ENCODE assay signal across 16 mouse cellular contexts in the genomic region with DNA sequence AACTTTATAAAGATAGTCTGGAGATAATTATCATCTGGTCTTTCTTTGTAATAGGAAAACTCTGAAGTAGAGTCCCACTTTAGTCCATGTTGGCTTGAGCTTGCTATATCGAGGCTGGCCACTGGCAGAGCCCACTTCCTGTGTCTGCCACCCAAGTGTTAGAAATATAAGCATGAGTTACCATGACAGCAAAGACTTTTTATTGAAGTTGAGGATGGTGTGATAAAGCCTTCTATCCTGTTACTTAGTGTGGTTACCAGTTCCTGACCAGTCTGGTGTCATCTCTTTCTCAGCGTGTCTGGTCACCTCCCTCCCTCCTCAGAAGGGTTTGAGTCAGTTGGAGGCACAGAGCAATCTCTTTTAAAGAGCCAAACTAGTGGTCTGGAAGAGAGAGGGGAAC.
"Had no signal": no experiment of that assay in that cellular context is flagged by ENCODE, and none has a peak within 500 bp of the region (broad histone marks: within the 10 kb centered on the region; RNA-seq: fewer than 3 reads in every experiment).

No protein-coding gene starts in this region.

- ATAC-seq: intestine, postnatal 0 days; liver, postnatal 0 days; midbrain, embryonic 16.5 days had no signal

- DNase-seq: kidney, adult 8-10 months; kidney, postnatal 25 days; layer of hippocampus, adult 9-11 months; liver; liver, embryonic 13.5 days; liver, postnatal 0 days; lung, postnatal 36 days; right cerebral cortex, adult 18-20 months; thymus, adult 2 months; thymus, postnatal 36 days had no signal

- H3K27me3 ChIP-seq: limb, embryonic 12.5 days; liver, embryonic 13.5 days; midbrain, embryonic 12.5 days; neural tube, embryonic 15.5 days; stomach, embryonic 15.5 days had no signal

- H3K4me2 ChIP-seq: limb, embryonic 12.5 days; liver, embryonic 13.5 days; midbrain, embryonic 12.5 days; neural tube, embryonic 15.5 days; stomach, embryonic 15.5 days had no signal

- H3K4me1 ChIP-seq: midbrain, embryonic 12.5 days; stomach, embryonic 15.5 days had no signal

- H3K36me3 ChIP-seq: neural tube, embryonic 15.5 days; stomach, embryonic 15.5 days had no signal

- H3K9ac ChIP-seq: limb, embryonic 12.5 days; liver, embryonic 13.5 days; liver, postnatal 0 days; midbrain, embryonic 12.5 days; neural tube, embryonic 15.5 days; stomach, embryonic 15.5 days had no signal

- H3K9me3 ChIP-seq: limb, embryonic 12.5 days; liver, embryonic 13.5 days; midbrain, embryonic 12.5 days; neural tube, embryonic 15.5 days; stomach, embryonic 15.5 days had no signal

- H3K27ac ChIP-seq: limb, embryonic 12.5 days; liver, embryonic 13.5 days; midbrain, embryonic 12.5 days; neural tube, embryonic 15.5 days; stomach, embryonic 15.5 days had no signal

- H3K4me3 ChIP-seq: limb, embryonic 12.5 days; liver, embryonic 13.5 days; midbrain, embryonic 12.5 days; neural tube, embryonic 15.5 days; stomach, embryonic 15.5 days had no signal
